Mouse (Mus musculus): ENCODE data around the gene Slc5a6.

DNA sequence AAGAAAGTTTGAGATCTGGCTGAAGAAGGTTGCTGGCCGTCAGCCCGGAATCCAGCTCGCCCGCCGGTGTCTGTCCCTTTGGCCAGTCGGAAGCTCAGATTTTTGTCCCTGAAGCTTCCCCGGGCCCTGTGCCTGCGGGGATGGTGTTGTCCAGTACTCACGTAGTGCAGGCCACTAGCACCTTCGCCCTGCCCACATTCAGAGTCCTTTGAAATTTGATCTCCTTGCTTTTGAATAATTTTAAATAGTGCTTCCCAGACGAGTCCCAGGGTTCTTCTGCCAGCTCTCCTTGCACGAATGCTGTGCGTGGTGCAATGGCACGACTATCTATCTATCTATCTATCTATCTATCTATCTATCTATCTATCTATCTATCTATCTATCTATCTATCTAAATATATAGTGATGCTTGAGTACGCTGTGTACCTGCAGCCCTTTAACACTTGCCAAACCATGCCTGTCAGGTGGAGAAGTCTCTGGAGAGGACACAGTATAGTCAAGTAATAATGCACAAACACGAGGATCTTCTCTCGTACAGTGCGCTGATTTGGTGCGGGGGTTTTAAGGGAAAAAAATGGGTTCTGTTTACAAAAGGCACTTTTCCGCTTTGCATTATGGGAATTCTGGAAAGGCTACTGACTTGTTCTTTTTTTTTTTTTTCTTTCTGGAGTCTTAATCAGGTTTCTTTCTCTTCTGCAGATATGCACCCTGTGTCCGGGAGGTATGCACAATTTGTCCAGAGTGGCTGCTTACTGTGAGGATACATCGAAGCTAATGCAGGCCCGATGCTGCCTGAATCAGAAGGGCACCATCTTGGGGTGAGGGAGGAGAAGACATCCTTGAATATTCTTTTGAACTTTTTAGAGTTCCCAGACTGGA lies at the start of gene Slc5a6:
- no peak for TF ChIP-seq USF1 (IDR thresholded peaks at IDR 0.05; ENCODE audit: low read depth)
- TF ChIP-seq CTCF (IDR thresholded peaks at IDR 0.05; ENCODE audit: control insufficient read depth, insufficient read depth, insufficient read length), result peak; percentile 8
- no peak for TF ChIP-seq MAX (IDR thresholded peaks at IDR 0.05)
- TF ChIP-seq MYOG (IDR thresholded peaks at IDR 0.05; ENCODE audit: control insufficient read depth, extremely low read depth, insufficient read length), result no peak
- no peak for TF ChIP-seq FOSL1 (IDR thresholded peaks at IDR 0.05; ENCODE audit: insufficient read depth, low read length, poor library complexity, severe bottlenecking)
- TF ChIP-seq MYOD1 (IDR thresholded peaks at IDR 0.05; ENCODE audit: control insufficient read depth, insufficient read length, low read depth), result no peak
- no peak for TF ChIP-seq CEBPB (IDR thresholded peaks at IDR 0.05; ENCODE audit: low read depth)

All from C2C12 (cell line).